Mouse (Mus musculus) spleen, adult 2 months (tissue): ENCODE measurements around the gene Nav2. TPM values are rescaled to one million over a fixed set of nuclear protein-coding genes. Genes with fewer than 3 reads are reported as not detected.
A peak's percentile ranks its signal among the peaks of the same experiment; 100 is the strongest.

Experiments used
- DNase-seq, 2 experiments: peaks; one replicate each; pipeline versions ENCODE4 v3.0.0 to v3.0.0-alpha.2; 2012 to 2021; ENCODE audit warnings: low spot score in 2 of 2, low read depth in 1 of 2
- H3K27ac ChIP-seq: fragments of 200-500 bp; 2 replicates; pipeline ENCODE4 v1.5.1; 2012; ENCODE audit warnings: low read length, inconsistent platforms; ENCODE audit not compliant: insufficient read depth
- H3K27me3 ChIP-seq: fragments of 200-500 bp; 2 replicates; pipeline ENCODE4 v1.6.1; 2012; ENCODE audit warnings: mild to moderate bottlenecking, moderate library complexity, low read length, inconsistent platforms; ENCODE audit not compliant: control insufficient read depth, insufficient read depth
- H3K36me3 ChIP-seq: fragments of 200-500 bp; 2 replicates; pipeline ENCODE4 v1.6.1; 2012; ENCODE audit warnings: mild to moderate bottlenecking, low read length, inconsistent platforms; ENCODE audit not compliant: control insufficient read depth, insufficient read depth
- H3K4me1 ChIP-seq: fragments of 200-500 bp; 2 replicates; pipeline ENCODE4 v1.6.1; 2011; ENCODE audit warnings: inconsistent platforms; ENCODE audit not compliant: control insufficient read depth, insufficient read depth, insufficient read length
- H3K4me3 ChIP-seq: fragments of 200-500 bp; 2 replicates; pipeline ENCODE4 v1.5.1; 2011; ENCODE audit warnings: mild to moderate bottlenecking, inconsistent platforms; ENCODE audit not compliant: insufficient read depth, insufficient read length; ENCODE audit errors: extremely low read depth
- CTCF ChIP-seq: fragments of 200-500 bp; IDR thresholded peaks from 2 replicates; pipeline ENCODE4 v1.5.1; 2011; ENCODE audit warnings: mild to moderate bottlenecking, inconsistent platforms; ENCODE audit not compliant: insufficient read depth, insufficient read length, insufficient replicate concordance; ENCODE audit errors: extremely low read depth
- POLR2A ChIP-seq: fragments of 200-500 bp; IDR thresholded peaks from 2 replicates; pipeline ENCODE4 v1.6.1; 2011; ENCODE audit warnings: low read depth, low read length, inconsistent platforms
- WGBS: fragments of 180-500 bp; shearing (Covaris S2); methylation state at CpG from one replicate; pipeline ENCODE4 v1.1.7; 2018; 5-methylcytosine and 5-hydroxymethylcytosine counted together
- polyA plus RNA-seq: library from polyadenylated mRNA; depleted of rRNA; stranded (reverse); fragments of >200 nt; gene quantifications from 2 replicates; pipeline ENCODE4 v1.2.3, GENCODE M21; 2012

The Nav2 gene
- polyA plus RNA-seq, 1 experiment = 3.5 TPM

- Histone ChIP-seq H3K36me3 (no peaks in the 10 kb centered on the region), H3K4me1 (peaks cover 12% of the 10 kb centered on the region), H3K27me3 (peaks cover 3% of the 10 kb centered on the region; the same call in 1 of the 2 replicates), H3K4me3 (peak overlapping the region; percentile 64), H3K27ac (no peak overlapping the region)
- DNase-seq = peak; percentile 29 to 71
- 1% methylated on average over 68 of the region's 68 CpGs for WGBS
- TF ChIP-seq POLR2A (no peak), CTCF (no peak)
Measured at GRCm38 (mm10) chr7:49245537-49246239, 337.2 kb downstream of the Nav2 start.

GRCm38 (mm10) chr7:49246240-49246578 is 337.7 kb downstream of the Nav2 start:
- no peak overlapping the region for H3K27ac ChIP-seq
- no peak for DNase-seq
- H3K4me3 ChIP-seq = peak overlapping the region; percentile 64
- TF ChIP-seq CTCF = no peak
- TF ChIP-seq POLR2A = no peak
- 1% methylated on average over 31 of the region's 31 CpGs for WGBS
- H3K27me3 ChIP-seq = peaks cover 3% of the 10 kb centered on the region; the same call in 1 of the 2 replicates
- H3K4me1 ChIP-seq = peaks cover 13% of the 10 kb centered on the region
- H3K36me3 ChIP-seq = no peaks in the 10 kb centered on the region

GRCm38 (mm10) chr7:49246584-49247481 is 338.3 kb downstream of the Nav2 start:
- H3K4me3 ChIP-seq = peak overlapping the region; percentile 64
- DNase-seq = no peak
- H3K36me3 ChIP-seq = no peaks in the 10 kb centered on the region
- peaks cover 3% of the 10 kb centered on the region; the same call in 1 of the 2 replicates for H3K27me3 ChIP-seq
- peaks cover 13% of the 10 kb centered on the region for H3K4me1 ChIP-seq
- 5% methylated on average over 49 of the region's 50 CpGs for WGBS
- H3K27ac ChIP-seq = no peak overlapping the region
- no peak for TF ChIP-seq CTCF
- TF ChIP-seq POLR2A = no peak

GRCm38 (mm10) chr7:49247744-49248331 is 339.3 kb downstream of the Nav2 start:
- DNase-seq = peak in 1 of 2 experiments; percentile 14
- Histone ChIP-seq H3K27me3 (peaks cover 3% of the 10 kb centered on the region; the same call in 1 of the 2 replicates), H3K4me1 (peaks cover 13% of the 10 kb centered on the region), H3K36me3 (no peaks in the 10 kb centered on the region), H3K4me3 (no peak overlapping the region), H3K27ac (peak overlapping the region; percentile 34; the same call in 1 of the 2 replicates)
- TF ChIP-seq CTCF (no peak), POLR2A (no peak)
- 51% methylated on average over 8 of the region's 8 CpGs for WGBS

- H3K27ac ChIP-seq = peak overlapping the region; percentile 34; the same call in 1 of the 2 replicates
- TF ChIP-seq CTCF = no peak
- TF ChIP-seq POLR2A = no peak
- no peaks in the 10 kb centered on the region for H3K36me3 ChIP-seq
- peaks cover 3% of the 10 kb centered on the region; the same call in 1 of the 2 replicates for H3K27me3 ChIP-seq
- DNase-seq = no peak
- H3K4me3 ChIP-seq = no peak overlapping the region
- WGBS = 72% methylated on average over 14 of the region's 14 CpGs
- peaks cover 13% of the 10 kb centered on the region for H3K4me1 ChIP-seq
Measured at GRCm38 (mm10) chr7:49248333-49249086, 340.0 kb downstream of the Nav2 start.

GRCm38 (mm10) chr7:49249462-49249861 is 340.9 kb downstream of the Nav2 start:
- 79% methylated on average over 2 of the region's 2 CpGs for WGBS
- Histone ChIP-seq H3K27me3 (peaks cover 3% of the 10 kb centered on the region; the same call in 1 of the 2 replicates), H3K4me1 (peaks cover 13% of the 10 kb centered on the region), H3K36me3 (no peaks in the 10 kb centered on the region), H3K4me3 (no peak overlapping the region), H3K27ac (no peak overlapping the region)
- DNase-seq = no peak
- TF ChIP-seq CTCF (no peak), POLR2A (no peak)
